Mouse (Mus musculus) ovary, adult 10 weeks (tissue): ENCODE results near the gene Atl3. TPM values are rescaled to one million over a fixed set of nuclear protein-coding genes. Genes with fewer than 3 reads are reported as not detected.

Experiments used
- polyA plus RNA-seq: library from polyadenylated mRNA; stranded (reverse); fragments of 350-450 nt; fragmentation: Illumina TruSeq; extraction: RNeasy Lipid Tissue Mini Kit (QIAGEN cat#74804); gene quantifications from one replicate; pipeline ENCODE4 v1.2.3, GENCODE M21; 2014

Atl3 gene
- polyA plus RNA-seq = 280 TPM

GRCm38 (mm10) chr19:7493352-7494186 lies at the start of gene Atl3:
Gene Atl3 (plus strand): TSS chr19:7494040.

GRCm38 (mm10) chr19:7482599-7483511 lies 11.0 kb upstream of the Atl3 start, which contains the start of gene Rtn3:
Gene Rtn3 (minus strand): TSS chr19:7483281.

GRCm38 (mm10) chr19:7557328-7557822 lies 63.5 kb downstream of the Atl3 start, which contains the start of gene Pla2g16:
Gene Pla2g16 (plus strand): TSS chr19:7557459.

Other genes starting within 250 kb of the Atl3 start
- gene Rcor2, start 226.7 kb upstream of the Atl3 start, polyA plus RNA-seq = 0.29 TPM
- 42.0 TPM for gene Mark2, start 152.2 kb upstream of the Atl3 start, polyA plus RNA-seq
- 1.1 TPM for gene Spindoc, start 111.0 kb upstream of the Atl3 start, polyA plus RNA-seq
- 27.8 TPM for gene 2700081O15Rik, start 76.4 kb upstream of the Atl3 start, polyA plus RNA-seq
- 338 TPM for gene Rtn3, start 10.8 kb upstream of the Atl3 start, polyA plus RNA-seq
- 16.4 TPM for gene Pla2g16, start 63.4 kb downstream of the Atl3 start, polyA plus RNA-seq
- 5.8 TPM for gene Lgals12, start 113.2 kb downstream of the Atl3 start, polyA plus RNA-seq
- gene Hrasls5, start 118.5 kb downstream of the Atl3 start, polyA plus RNA-seq = not detected
- not detected for gene Slc22a19, start 217.3 kb downstream of the Atl3 start, polyA plus RNA-seq